Mouse (Mus musculus) bone marrow, adult 2 months (tissue): ENCODE measurements around the gene Rtl3.

Experiments
- CTCF ChIP-seq: fragments of 200-500 bp; IDR thresholded peaks from 2 replicates; pipeline ENCODE4 v1.5.1; 2011; ENCODE audit warnings: low read length, control low read depth; ENCODE audit not compliant: control insufficient read depth, insufficient read depth
- POLR2A ChIP-seq: fragments of 200-500 bp; IDR thresholded peaks from 2 replicates; pipeline ENCODE4 v1.6.1; 2011; ENCODE audit warnings: low read depth, mild to moderate bottlenecking, control low read depth, low read length, borderline replicate concordance; ENCODE audit not compliant: control insufficient read depth

GRCm38 (mm10) chrX:106809560-106810226 is 30.8 kb downstream of the Rtl3 start:
- TF ChIP-seq CTCF (no peak), POLR2A (no peak)
